Mouse (Mus musculus) heart, postnatal 0 days (tissue): Measurements from ENCODE around the gene Nubpl. TPM values are rescaled to one million over a fixed set of nuclear protein-coding genes. Genes with fewer than 3 reads are reported as not detected.

Source experiments
- ATAC-seq: fragments of 200-750 bp; cut with Nextera tagmentation; 2 replicates; pipeline ENCODE4 v1.8.0; 2017; ENCODE audit warnings: low read depth, moderate number of reproducible peaks, moderate library complexity; ENCODE audit not compliant: insufficient read depth
- DNase-seq: peaks from one replicate; pipeline ENCODE4 v3.0.0-alpha.2; 2016; ENCODE audit warnings: low spot score
- H3K27ac ChIP-seq: fragments of 300-500 bp; sonication (generic); 2 replicates; pipeline ENCODE4 v1.5.1; 2014; ENCODE audit warnings: low read depth, mild to moderate bottlenecking
- H3K27me3 ChIP-seq: fragments of 300-500 bp; sonication (generic); 2 replicates; pipeline ENCODE4 v1.6.1; 2014; ENCODE audit warnings: low read length, mixed read lengths; ENCODE audit not compliant: control insufficient read depth, insufficient read depth
- H3K36me3 ChIP-seq: fragments of 300-500 bp; sonication (generic); replicated peaks from 2 replicates; pipeline ENCODE4 v1.6.1; 2014; ENCODE audit warnings: low read length, mixed read lengths; ENCODE audit not compliant: control insufficient read depth, insufficient read depth
- H3K4me1 ChIP-seq: fragments of 300-500 bp; sonication (generic); 2 replicates; pipeline ENCODE4 v1.6.1; 2014; ENCODE audit warnings: antibody characterized with exemption; ENCODE audit not compliant: control insufficient read depth, insufficient read depth
- H3K4me2 ChIP-seq: fragments of 300-500 bp; sonication (generic); 2 replicates; pipeline ENCODE4 v1.6.1; 2014; ENCODE audit warnings: low read depth, mild to moderate bottlenecking, low read length, moderate library complexity
- H3K4me3 ChIP-seq: fragments of 300-500 bp; sonication (generic); 2 replicates; pipeline ENCODE4 v1.5.1; 2014; ENCODE audit warnings: low read depth, low read length
- H3K9ac ChIP-seq: fragments of 300-500 bp; sonication (generic); replicated peaks from 2 replicates; pipeline ENCODE4 v1.6.1; 2014; ENCODE audit warnings: low read depth, low read length, mixed read lengths
- H3K9me3 ChIP-seq: fragments of 300-500 bp; sonication (generic); replicated peaks from 2 replicates; pipeline ENCODE4 v1.6.1; 2016; ENCODE audit warnings: low read length; ENCODE audit not compliant: control insufficient read depth
- CTCF ChIP-seq: IDR thresholded peaks from 2 replicates; pipeline ENCODE4 v1.5.1; 2016; ENCODE audit warnings: antibody characterized with exemption, control low read depth, low read depth
- EP300 ChIP-seq: IDR thresholded peaks from 2 replicates; pipeline ENCODE4 v1.6.1; 2016; ENCODE audit warnings: antibody characterized with exemption, low read depth
- WGBS: fragments of 180-500 bp; shearing (Covaris S2); extraction: QIAGEN DNeasy Blood & Tissue Kit; methylation state at CpG from one replicate; pipeline ENCODE4 v1.1.7; 2014; 5-methylcytosine and 5-hydroxymethylcytosine counted together
- polyA plus RNA-seq: library from polyadenylated mRNA; unstranded; fragments of >200 nt; fragmentation: Nextera tagmentation; extraction: Ambion mirVana; gene quantifications from 2 replicates; pipeline ENCODE4 v1.2.1, GENCODE M21; 2015
- total RNA-seq: library from RNA; depleted of rRNA; stranded (reverse); fragments of >200 nt; gene quantifications from 2 replicates; pipeline ENCODE4 v1.2.3, GENCODE M21; 2014; ENCODE audit warnings: low replicate concordance

Gene Nubpl
- total and polyA plus RNA-seq, 2 experiments from 2014 or later, result 9.0 to 9.9 TPM

DNA sequence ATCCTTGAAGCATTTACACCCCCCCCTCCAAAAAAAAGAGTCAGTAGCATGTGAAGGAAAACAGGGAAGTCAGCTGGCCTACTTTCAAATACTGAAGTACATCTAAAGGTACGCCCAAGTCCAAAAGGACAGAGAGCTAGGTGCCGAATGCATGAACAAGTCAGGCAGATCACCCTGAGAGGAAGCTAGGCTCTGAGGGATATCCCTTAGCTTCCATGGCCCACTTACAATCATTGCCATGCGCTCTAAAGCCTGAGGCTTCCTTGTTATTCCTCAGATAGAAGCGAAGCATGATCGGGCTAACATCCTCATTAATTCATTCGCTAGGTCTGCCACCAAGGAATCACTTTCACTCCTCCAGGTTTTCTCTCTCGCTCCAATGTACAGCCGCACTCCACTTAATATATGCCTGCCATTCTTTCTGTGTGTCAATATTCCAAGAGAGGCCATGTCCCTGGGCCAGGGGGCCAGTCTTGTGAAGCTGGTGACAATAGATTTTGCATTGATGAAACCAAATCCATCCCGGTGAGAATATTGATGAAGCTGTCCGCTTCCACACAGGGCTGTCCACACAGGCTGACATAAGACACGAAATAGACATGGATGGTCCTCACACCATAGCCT lies 237.7 kb downstream of the Nubpl start:
- no peak overlapping the region for H3K9ac ChIP-seq
- no peak overlapping the region for H3K4me3 ChIP-seq
- no peak overlapping the region for H3K27ac ChIP-seq
- H3K9me3 ChIP-seq, result no peaks in the 10 kb centered on the region
- 90% methylated on average over 11 of the region's 11 CpGs for WGBS
- no peak for TF ChIP-seq EP300
- TF ChIP-seq CTCF, result no peak
- no peak overlapping the region for H3K4me2 ChIP-seq
- DNase-seq (no peak), ATAC-seq (no peak)
- H3K36me3 ChIP-seq, result no peaks in the 10 kb centered on the region
- H3K27me3 ChIP-seq, result no peaks in the 10 kb centered on the region
- H3K4me1 ChIP-seq, result peaks cover 8% of the 10 kb centered on the region; the same call in 1 of the 2 replicates

DNA sequence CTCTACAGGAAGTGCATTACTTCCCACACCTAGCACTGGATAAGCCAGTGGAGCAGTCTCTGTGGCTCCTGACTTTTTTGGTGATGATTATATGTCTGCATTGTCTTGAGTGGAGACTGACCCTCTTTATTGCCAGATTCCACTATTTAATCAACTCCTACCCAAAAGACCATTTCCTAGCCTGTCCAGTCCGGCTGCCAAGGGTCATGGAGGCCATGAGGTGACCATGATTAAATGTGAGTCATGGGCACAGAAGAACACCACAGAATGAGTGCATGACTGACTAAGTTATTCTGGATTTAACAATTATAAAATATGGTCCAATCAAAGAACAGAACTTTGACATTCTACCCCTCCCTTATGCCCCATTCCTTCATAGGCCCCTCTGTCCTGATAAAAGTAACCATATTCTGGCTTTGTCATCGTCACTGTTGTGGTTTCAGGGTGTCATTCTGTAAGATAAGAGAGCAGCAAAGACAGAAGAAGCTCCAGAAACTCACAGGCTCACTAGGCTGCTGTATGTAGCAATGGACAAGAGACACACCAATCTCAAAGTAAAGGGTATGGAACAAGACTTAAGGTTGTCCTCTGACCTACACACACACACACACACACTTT lies 240.7 kb downstream of the Nubpl start:
- Histone ChIP-seq H3K27me3 (no peaks in the 10 kb centered on the region), H3K9me3 (no peaks in the 10 kb centered on the region), H3K9ac (no peak overlapping the region), H3K4me3 (no peak overlapping the region), H3K36me3 (no peaks in the 10 kb centered on the region), H3K4me2 (no peak overlapping the region), H3K27ac (no peak overlapping the region), H3K4me1 (peaks cover 8% of the 10 kb centered on the region; the same call in 1 of the 2 replicates)
- TF ChIP-seq CTCF (no peak), EP300 (no peak)
- WGBS, result 64% methylated on average over 2 of the region's 2 CpGs
- DNase-seq (no peak), ATAC-seq (no peak)

DNA sequence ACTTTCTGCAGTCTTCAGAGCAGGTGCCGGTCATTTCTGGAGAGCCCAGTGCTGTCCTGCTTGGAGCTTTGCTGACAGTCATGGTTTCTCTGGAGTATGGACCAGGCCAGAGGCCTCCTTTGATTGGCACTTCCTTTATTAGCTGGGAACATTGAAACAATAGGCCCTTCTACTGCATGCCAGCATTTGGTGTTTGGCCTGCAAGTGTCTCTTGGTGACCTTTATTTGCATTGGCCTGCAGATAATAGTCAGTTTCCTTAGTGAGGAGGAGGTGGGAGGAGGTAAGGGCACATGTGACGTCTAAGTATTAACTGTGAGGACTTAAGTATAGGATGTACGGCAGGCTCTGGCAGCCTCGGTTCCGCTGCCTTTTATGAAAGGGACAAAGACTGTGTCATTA lies 249.1 kb downstream of the Nubpl start:
- H3K4me3 ChIP-seq, result no peak overlapping the region
- WGBS, result 63% methylated on average over 5 of the region's 5 CpGs
- H3K27ac ChIP-seq, result no peak overlapping the region
- H3K4me1 ChIP-seq, result no peaks in the 10 kb centered on the region
- ATAC-seq, result peak; percentile 14; the same call in 1 of the 2 replicates
- TF ChIP-seq EP300 (no peak), CTCF (no peak)
- H3K4me2 ChIP-seq, result no peak overlapping the region
- H3K27me3 ChIP-seq, result no peaks in the 10 kb centered on the region
- H3K9ac ChIP-seq, result no peak overlapping the region
- H3K36me3 ChIP-seq, result no peaks in the 10 kb centered on the region
- H3K9me3 ChIP-seq, result no peaks in the 10 kb centered on the region
- DNase-seq, result no peak

DNA sequence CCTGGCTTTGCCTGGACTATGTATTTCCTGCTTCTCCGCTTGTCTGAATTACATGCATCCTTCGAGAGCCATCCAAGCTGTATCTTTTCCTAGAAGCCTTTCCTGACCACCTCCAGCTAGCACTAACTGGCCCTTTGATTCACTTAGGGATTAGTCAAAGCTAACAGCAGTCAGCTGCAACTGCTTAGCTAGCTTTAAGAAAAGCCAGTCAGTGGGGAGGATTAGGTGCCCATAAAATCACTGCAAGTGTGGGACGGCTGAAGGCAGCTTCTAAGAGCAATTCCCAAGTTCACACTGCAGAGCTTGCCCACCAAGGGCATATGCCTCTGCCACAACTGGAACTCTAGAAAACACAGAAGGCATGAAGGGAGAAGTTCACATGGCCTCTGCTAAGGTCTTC lies 252.7 kb downstream of the Nubpl start:
- Histone ChIP-seq H3K9me3 (no peaks in the 10 kb centered on the region), H3K36me3 (no peaks in the 10 kb centered on the region), H3K27ac (no peak overlapping the region), H3K4me1 (no peaks in the 10 kb centered on the region), H3K9ac (no peak overlapping the region), H3K27me3 (no peaks in the 10 kb centered on the region), H3K4me3 (no peak overlapping the region), H3K4me2 (no peak overlapping the region)
- WGBS, result 78% methylated on average over 3 of the region's 3 CpGs
- ATAC-seq (no peak), DNase-seq (no peak)
- no peak for TF ChIP-seq EP300
- no peak for TF ChIP-seq CTCF

DNA sequence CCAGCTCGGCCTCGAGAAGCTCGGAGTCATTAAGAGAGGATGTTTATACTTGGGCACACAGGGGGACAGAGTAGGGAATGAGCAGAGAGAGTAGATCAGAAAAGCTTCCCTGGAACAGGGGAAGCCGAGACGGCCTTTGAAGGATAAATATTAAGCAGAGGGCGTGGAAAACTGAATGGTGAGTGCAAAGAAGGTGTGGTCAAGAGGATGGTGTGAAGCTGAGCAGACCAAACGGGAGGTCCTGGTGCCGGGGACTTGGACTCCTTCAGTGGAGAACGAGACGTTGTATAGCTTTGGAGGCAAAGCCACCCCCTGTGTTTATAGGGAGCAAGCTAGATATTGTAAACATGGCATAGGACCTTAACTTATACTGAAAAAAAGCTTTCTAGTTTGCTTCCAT lies 261.9 kb downstream of the Nubpl start:
- no peaks in the 10 kb centered on the region for H3K4me1 ChIP-seq
- H3K4me2 ChIP-seq, result no peak overlapping the region
- no peaks in the 10 kb centered on the region for H3K27me3 ChIP-seq
- ATAC-seq (no peak), DNase-seq (no peak)
- no peak overlapping the region for H3K27ac ChIP-seq
- TF ChIP-seq EP300, result no peak
- TF ChIP-seq CTCF, result no peak
- no peaks in the 10 kb centered on the region for H3K36me3 ChIP-seq
- H3K9ac ChIP-seq, result no peak overlapping the region
- WGBS, result 87% methylated on average over 10 of the region's 10 CpGs
- H3K9me3 ChIP-seq, result no peaks in the 10 kb centered on the region
- no peak overlapping the region for H3K4me3 ChIP-seq

DNA sequence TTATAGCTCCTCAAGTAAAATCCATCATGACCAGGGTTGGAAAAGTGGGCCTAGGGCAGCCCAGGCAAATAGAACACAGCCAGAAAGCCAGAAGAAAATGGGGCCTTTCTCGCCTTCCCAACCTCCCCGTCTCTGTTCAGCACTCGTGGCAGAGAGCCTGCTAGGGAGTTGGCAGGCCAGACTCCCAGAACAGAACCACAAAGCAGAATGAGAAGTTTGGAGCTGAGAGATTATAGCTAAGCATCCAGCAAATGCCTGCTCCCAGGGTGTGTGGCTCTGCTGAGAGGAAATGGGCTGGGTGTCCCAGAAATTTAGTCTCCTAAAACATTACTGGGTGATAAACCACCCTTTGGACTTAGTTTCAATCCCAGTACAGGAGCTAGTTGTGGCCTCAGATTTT lies 262.6 kb downstream of the Nubpl start:
- no peaks in the 10 kb centered on the region for H3K27me3 ChIP-seq
- no peak overlapping the region for H3K9ac ChIP-seq
- ATAC-seq (no peak), DNase-seq (no peak)
- H3K27ac ChIP-seq, result no peak overlapping the region
- 67% methylated on average over 3 of the region's 3 CpGs for WGBS
- TF ChIP-seq EP300 (no peak), CTCF (no peak)
- H3K4me1 ChIP-seq, result no peaks in the 10 kb centered on the region
- H3K4me3 ChIP-seq, result no peak overlapping the region
- no peaks in the 10 kb centered on the region for H3K36me3 ChIP-seq
- H3K4me2 ChIP-seq, result no peak overlapping the region
- no peaks in the 10 kb centered on the region for H3K9me3 ChIP-seq
